Mouse (Mus musculus): Measurements from ENCODE around the gene Mrps18b.

DNA sequence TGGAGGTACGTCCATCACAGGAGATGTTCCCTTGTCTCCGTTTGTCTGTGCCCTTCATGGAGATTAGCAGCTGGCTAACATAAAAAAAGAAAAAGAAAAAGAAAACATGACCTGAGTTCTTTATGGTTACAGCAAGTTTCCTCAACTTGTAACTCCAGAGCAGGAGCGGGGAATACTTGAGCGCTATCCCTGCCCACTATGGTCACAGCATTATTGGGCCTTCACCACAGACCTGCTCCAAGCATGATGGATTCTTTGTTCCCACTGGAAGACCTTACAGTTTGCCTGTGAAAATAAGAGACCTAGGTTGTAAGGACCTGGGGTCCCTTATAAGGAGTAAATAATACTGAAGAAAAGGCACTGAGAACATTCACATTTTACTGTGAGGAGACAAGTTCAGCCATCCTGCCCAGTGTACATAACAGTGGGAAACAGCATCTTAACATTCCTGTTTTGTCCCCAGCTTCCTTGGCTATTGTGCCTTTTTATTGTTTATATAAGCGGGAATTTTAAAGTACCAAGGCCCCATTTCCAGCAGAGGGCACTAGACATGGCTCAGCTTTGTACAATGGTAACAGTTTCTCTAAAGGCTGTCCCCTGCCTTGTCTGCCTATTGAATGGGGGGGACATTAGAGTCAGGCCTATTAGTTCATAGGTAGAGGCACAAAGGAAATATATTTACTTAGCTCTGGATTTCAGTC lies 4.8 kb upstream of the Mrps18b start:
- TF ChIP-seq POLR2A (IDR thresholded peaks at IDR 0.05; ENCODE audit: insufficient read depth, low read length) (no peak), EP300 (IDR thresholded peaks at IDR 0.05; ENCODE audit: insufficient read depth, low read depth, low read length) (no peak), CTCF (IDR thresholded peaks at IDR 0.05; ENCODE audit: low read depth, low read length) (no peak)
